Mouse (Mus musculus): ENCODE measurements at regions not wholly inside any gene's neighbourhood (a gene's known extent, or its start where the extent isn't known, plus 50 kb on each side); places are given as distances from the start of the nearest gene placed in this dataset.

DNA sequence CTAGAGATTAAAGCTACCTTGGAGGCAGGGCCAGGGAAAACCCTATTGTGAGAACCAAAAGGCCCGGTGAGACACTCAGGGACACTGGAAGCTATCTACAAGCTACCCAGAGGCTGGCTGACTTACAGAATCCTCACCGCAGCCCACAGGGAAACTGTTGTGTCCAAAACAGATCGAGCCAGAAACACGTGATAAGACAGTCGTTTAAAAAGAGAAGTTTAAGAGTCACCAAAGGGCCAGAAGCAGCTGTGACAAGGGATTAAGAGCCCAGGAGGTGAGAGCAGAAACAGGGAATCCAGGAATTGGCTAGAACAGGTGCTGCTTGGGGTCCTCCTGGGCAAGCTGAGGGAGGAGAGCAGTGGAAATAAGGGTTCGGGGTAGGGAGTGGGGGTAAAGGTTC lies 73.2 kb upstream of the Eif4g2 start:
- intact Hi-C loops (cut with DNase I), result loop anchor here (5.0 kb wide), 1 partner anchor 141 kb away; no protein-coding TSS in a partner anchor
- peak in 1 of 2 experiments; percentile 43 for DNase-seq (ENCODE audit: low spot score in 2 of 2)

DNA sequence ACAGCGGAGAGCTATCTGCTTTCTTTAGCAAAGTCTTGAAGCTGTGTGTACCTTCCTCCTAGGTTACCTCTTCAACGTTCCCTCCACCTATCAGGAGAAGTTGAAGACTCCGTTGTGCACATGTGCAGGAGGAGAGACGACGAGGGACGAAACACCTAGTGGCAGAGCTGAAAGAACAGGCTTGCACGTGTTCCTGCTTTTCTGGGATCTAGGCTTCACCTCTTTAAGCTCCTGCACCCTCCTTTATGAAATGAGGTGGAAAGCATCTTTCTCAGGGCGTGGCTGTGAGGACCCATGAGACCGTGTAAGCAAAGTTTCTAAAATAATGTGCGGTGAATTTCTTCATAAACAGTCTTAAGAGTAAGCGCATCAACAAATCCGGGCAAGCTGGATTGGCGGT lies 71.4 kb upstream of the Eif4g2 start:
- DNase-seq (ENCODE audit: low spot score in 2 of 2), result no peak
- intact Hi-C loops (cut with DNase I), result no loop called here

DNA sequence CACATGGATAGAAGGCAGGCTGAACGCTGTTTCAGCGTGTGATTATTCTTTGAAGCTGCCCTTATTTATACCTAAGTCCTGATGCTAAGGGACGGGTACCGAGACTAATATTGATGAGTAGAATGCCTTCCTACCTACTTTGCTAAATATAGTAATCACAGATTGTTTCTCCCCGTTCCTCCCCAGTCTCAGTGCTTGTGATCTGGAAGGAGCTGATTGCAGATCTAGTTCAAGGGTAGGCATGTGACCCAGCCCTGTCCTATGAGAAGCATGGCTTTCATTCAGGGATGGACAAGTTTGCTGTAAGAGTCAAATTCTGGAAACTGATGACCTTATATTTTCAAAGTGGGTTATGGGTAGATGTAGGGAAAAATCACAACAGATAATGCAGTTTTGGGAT lies 67.7 kb upstream of the Eif4g2 start:
- intact Hi-C loops (cut with DNase I), result no loop called here
- no peak for DNase-seq (ENCODE audit: low spot score in 2 of 2)

DNA sequence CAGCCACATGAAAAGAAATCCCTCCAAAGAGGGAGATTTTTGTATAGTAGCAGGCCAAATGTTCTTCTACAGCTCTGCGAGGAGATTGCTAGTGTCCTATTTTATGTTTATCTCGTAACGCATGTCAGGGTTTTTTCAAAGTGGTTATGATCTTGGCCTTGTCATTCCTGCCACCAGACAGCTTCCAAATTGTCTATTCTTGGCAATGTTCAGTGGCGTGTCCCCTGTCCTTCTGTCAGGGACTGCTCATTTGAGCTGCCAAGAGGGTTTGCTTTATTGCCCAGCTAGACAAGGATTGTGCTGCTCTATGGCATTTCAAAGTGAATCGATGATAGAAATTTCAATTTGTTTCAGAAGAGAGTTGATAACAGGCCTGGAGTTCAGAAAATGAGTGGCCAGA lies 67.3 kb upstream of the Eif4g2 start:
- DNase-seq (ENCODE audit: low spot score in 2 of 2), result no peak
- intact Hi-C loops (cut with DNase I), result no loop called here

DNA sequence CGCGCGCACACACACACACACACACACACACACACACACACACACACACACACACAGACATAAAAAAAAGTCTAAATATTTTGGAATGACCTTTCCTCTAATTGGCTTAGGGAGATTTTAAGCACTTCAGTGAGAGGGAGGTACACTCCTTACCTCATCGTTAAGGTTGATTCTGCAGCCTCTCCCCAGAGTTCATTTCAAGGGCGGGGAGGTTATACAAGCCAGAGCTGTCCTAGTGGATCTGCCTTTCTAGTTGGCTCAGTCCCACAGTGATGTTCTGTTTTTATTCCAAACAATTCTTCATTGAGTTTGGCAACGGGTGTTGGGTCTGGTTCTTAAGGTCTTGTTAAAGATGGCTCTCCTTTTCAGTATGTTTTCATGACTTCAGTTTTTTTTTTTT lies 64.8 kb upstream of the Eif4g2 start:
- intact Hi-C loops (cut with DNase I), result no loop called here
- no peak for DNase-seq (ENCODE audit: low spot score in 2 of 2)

DNA sequence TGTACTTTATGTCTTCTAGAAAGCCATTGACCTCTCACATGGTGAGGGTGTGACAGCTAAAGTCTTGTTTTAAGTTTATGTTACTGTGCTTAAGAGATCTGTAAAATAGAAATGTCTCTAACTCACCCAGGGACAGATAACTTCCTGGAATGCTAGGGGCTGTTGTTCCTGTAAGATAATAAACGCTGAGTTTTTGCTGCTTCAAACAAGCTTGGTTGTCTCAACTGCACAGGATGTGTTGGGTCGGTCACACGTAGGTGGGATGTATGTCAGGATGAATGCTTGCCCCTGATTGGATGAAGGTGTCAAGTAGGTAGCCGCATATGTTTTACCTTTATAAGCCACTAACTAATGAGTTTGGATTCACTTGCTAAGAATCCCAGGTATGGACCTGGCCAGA lies 63.8 kb upstream of the Eif4g2 start:
- intact Hi-C loops (cut with DNase I), result no loop called here
- no peak for DNase-seq (ENCODE audit: low spot score in 2 of 2)

DNA sequence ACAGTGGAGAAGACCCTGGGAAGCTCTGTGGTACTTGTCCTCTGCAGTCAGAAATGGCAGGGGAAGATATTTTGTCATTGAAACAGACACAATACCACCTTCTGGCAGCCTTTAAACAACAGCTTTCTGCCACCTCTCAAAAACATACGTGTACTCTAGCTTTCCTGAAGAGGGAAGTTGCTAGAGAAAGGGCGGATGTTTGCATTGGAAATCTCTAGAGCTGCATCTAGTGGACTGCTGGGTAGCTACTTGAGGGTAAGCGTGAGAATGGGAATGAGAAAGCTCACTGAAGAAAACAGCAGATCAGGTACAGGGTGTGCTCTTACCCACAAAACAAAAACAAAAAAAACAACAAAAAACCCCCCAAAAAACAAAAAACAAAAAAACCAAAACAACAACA lies 61.4 kb upstream of the Eif4g2 start:
- no peak for DNase-seq (ENCODE audit: low spot score in 2 of 2)
- intact Hi-C loops (cut with DNase I), result no loop called here

DNA sequence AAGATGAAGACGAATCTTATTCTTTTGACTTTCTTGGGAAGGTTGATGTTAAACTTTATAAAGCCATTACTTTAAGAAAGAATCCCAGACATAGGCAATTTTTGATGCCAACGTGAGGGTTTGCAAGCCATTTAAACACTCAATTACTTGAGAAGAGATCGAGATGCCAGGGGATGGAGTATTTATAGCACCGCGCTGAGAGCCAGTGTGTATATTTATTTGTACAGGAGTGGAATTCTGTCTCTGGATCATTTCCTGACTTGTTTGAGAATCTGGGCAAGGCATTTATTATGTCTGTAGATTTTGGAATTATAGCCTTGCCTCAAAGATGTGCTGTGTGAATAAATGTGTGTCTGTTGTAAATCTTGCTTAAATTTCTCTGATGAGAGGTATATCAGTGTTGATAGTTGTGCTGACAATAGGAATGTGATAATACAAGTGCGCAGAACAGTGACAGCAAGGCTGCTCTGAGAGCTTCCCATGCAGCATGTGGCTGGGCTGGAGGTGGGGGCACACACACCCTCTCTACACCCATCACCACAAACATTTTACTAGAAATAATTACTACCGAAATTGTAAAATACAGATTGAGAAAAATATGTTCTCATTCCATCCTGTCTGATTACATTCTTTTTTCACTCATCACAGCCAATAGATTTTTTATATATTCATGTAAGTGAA lies 58.6 kb upstream of the Eif4g2 start:
- DNase-seq (ENCODE audit: low spot score in 2 of 2), result no peak
- intact Hi-C loops (cut with DNase I), result no loop called here

DNA sequence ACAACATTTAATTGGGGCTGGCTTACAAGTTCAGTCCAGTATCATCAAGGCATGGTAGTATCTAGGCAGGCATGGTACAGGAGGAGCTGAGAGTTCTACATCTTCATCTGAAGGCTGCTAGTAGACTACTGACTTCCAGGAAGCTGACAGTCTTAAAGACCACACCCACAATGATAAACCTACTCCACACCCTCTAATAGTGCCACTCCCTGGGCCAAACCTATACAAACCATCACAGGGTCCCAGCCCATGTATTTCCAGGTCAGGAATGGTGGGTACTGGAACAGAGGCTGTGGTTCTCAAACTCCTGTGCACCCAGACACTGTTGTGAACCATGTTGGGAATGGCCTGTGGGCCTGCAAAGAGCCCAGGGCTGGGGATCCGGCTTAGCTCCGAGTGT lies 55.2 kb upstream of the Eif4g2 start:
- intact Hi-C loops (cut with DNase I), result no loop called here
- DNase-seq (ENCODE audit: low spot score in 2 of 2), result no peak

DNA sequence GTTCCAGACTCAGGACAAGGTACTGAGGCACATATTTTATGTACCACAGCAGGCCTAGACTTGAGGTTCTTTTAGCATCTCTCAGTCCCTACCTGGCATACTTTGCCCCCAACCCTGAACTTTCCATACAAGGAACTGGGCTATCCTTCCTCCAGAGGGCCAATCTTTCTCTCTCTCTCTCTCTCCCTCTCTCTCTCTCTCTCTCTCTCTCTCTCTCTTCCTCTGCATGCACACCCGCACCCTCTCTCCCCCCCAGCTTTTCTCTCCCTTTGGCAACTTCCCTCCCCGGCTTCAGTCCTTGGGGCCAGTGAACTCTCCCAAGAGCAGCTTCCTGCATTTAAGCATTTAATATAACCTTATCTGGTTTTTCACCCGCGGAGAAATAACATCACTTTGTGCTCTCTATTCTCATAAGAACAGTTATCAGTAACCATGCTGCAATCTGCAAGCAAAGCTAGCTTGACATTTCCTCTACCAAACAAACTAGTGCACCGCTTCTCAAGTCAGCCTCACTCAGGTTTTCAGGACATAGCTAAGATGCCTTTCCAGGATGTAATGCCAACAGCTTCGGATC lies 53.3 kb upstream of the Eif4g2 start:
- DNase-seq (ENCODE audit: low spot score in 2 of 2), result no peak
- intact Hi-C loops (cut with DNase I), result no loop called here

DNA sequence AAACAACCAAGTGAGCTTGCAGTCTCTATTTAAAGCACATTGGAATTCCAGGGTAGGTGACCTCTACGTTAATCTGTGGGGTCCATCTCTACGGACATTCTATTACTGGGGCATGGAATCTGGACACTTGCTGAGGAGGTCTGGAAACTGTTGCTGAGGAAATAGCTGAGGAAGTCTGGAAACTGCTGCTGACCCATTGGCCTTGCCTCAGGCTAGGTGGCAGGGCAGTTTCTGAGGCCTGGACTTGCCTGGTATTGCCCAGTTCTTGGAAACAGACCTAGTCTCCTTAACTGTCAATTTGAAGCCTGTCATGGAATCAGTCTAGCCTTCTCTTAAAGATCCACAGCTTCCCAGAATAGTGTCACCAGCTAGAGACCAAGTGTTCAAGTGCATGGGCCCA lies 51.7 kb upstream of the Eif4g2 start:
- DNase-seq (ENCODE audit: low spot score in 2 of 2), result no peak
- intact Hi-C loops (cut with DNase I), result no loop called here

Data from left cerebral cortex, postnatal 25 days (tissue).